11 mouse cellular contexts compared by ENCODE assay signal in genomic region chr9:45944506-45945400, GRCm38 (mm10). TPM values are rescaled to one million over a fixed set of nuclear protein-coding genes. Genes with fewer than 3 reads are reported as not detected.
DNase-seq lines count a peak whose midpoint lies in the region; ATAC-seq and TF ChIP-seq lines count a peak whose summit lies in the region.
"Had no signal": no experiment of that assay in that cellular context is flagged by ENCODE, and none has a peak within 500 bp of the region (broad histone marks: within the 10 kb centered on the region; RNA-seq: fewer than 3 reads in every experiment).

No protein-coding gene starts in this region.

- no peak overlapping the region for H3K4me3 ChIP-seq in intestine, embryonic 15.5 days (replicated peaks)
- no peak overlapping the region for H3K4me3 ChIP-seq in intestine, embryonic 16.5 days (ENCODE audit: low read length)
- H3K4me3 ChIP-seq in forebrain, postnatal 0 days (ENCODE audit: low read depth, low read length): no peak overlapping the region
- H3K4me3 ChIP-seq: kidney, embryonic 15.5 days had no signal

- 80% methylated on average over 13 of the region's 13 CpGs for WGBS in intestine, embryonic 15.5 days
- whole genome bisulfite sequencing in intestine, embryonic 16.5 days: 79% methylated on average over 13 of the region's 13 CpGs
- WGBS in forebrain, postnatal 0 days: 92% methylated on average over 13 of the region's 13 CpGs

- H3K4me2 ChIP-seq in intestine, embryonic 15.5 days (replicated peaks): no peak overlapping the region
- H3K4me2 ChIP-seq in intestine, embryonic 16.5 days (ENCODE audit: low read depth, low read length): no peak overlapping the region
- no peak overlapping the region for H3K4me2 ChIP-seq in forebrain, postnatal 0 days (ENCODE audit: low read depth)
- H3K4me2 ChIP-seq: kidney, embryonic 15.5 days had no signal

- H3K27me3 ChIP-seq in intestine, embryonic 15.5 days (replicated peaks): no peaks in the 10 kb centered on the region
- no peaks in the 10 kb centered on the region for H3K27me3 ChIP-seq in intestine, embryonic 16.5 days (replicated peaks; ENCODE audit: control insufficient read depth, insufficient read depth, low read length)
- no peaks in the 10 kb centered on the region for H3K27me3 ChIP-seq in forebrain, postnatal 0 days (ENCODE audit: insufficient read depth, low read length)
- H3K27me3 ChIP-seq: kidney, embryonic 15.5 days had no signal

- 0 out of 2 replicates have a peak, but pooled peaks have one; percentile 32 for ATAC-seq in intestine, embryonic 15.5 days
- no peak for ATAC-seq in intestine, embryonic 16.5 days
- no peak for ATAC-seq in forebrain, postnatal 0 days

- no peak overlapping the region for H3K27ac ChIP-seq in intestine, embryonic 15.5 days
- H3K27ac ChIP-seq in intestine, embryonic 16.5 days (ENCODE audit: low read length): no peak overlapping the region
- H3K27ac ChIP-seq in forebrain, postnatal 0 days (ENCODE audit: low read depth, low read length): no peak overlapping the region
- H3K27ac ChIP-seq: kidney, embryonic 15.5 days had no signal

- no peaks in the 10 kb centered on the region for H3K9me3 ChIP-seq in intestine, embryonic 15.5 days
- H3K9me3 ChIP-seq in intestine, embryonic 16.5 days (ENCODE audit: control insufficient read depth, low read length): no peaks in the 10 kb centered on the region
- H3K9me3 ChIP-seq in forebrain, postnatal 0 days (ENCODE audit: low read length): no peaks in the 10 kb centered on the region
- H3K9me3 ChIP-seq: kidney, embryonic 15.5 days had no signal

- DNase-seq in cerebellum, adult 9-11 months: peak; percentile 79
- peak; percentile 92 to 93 for DNase-seq in natural killer cell, adult 2 months (ENCODE audit: low spot score in 2 of 2)
- DNase-seq in thymus, postnatal 25 days: peak; percentile 83
- no peak for DNase-seq in forebrain, postnatal 0 days
- no peak for DNase-seq in neural tube, embryonic 10.5 days (ENCODE audit: extremely low spot score, low spot score)
- no peak for DNase-seq in frontal cortex, postnatal 10 days (ENCODE audit: low spot score in 2 of 2)
- DNase-seq: heart, postnatal 10 days; lung, postnatal 10 days had no signal

- no peaks in the 10 kb centered on the region for H3K4me1 ChIP-seq in intestine, embryonic 15.5 days (replicated peaks)
- 0 out of 2 replicates have a peak, but pooled peaks cover 2% of the 10 kb centered on the region for H3K4me1 ChIP-seq in intestine, embryonic 16.5 days (ENCODE audit: control insufficient read depth, insufficient read depth, low read length)
- H3K4me1 ChIP-seq in forebrain, postnatal 0 days (ENCODE audit: insufficient read depth): no peaks in the 10 kb centered on the region
- H3K4me1 ChIP-seq: kidney, embryonic 15.5 days had no signal

- H3K36me3 ChIP-seq in intestine, embryonic 15.5 days: peaks cover 41% of the 10 kb centered on the region
- peaks cover 40% of the 10 kb centered on the region for H3K36me3 ChIP-seq in intestine, embryonic 16.5 days (ENCODE audit: control insufficient read depth, insufficient read depth, low read length)
- peaks cover 82% of the 10 kb centered on the region for H3K36me3 ChIP-seq in forebrain, postnatal 0 days (ENCODE audit: insufficient read depth)

- no peak overlapping the region for H3K9ac ChIP-seq in intestine, embryonic 15.5 days
- no peak overlapping the region for H3K9ac ChIP-seq in intestine, embryonic 16.5 days (ENCODE audit: low read depth, low read length)
- H3K9ac ChIP-seq in forebrain, postnatal 0 days: no peak overlapping the region
- H3K9ac ChIP-seq: kidney, embryonic 15.5 days had no signal

- no peak for TF ChIP-seq CTCF in forebrain, postnatal 0 days (IDR thresholded peaks at IDR 0.05; ENCODE audit: low read depth)

RNA-seq across cellular contexts. Expression of gene Tagln, which starts 8.9 kb away (rescaled TPM):
- 304 and 345 TPM in 2 replicates for polyA plus RNA-seq in intestine, embryonic 15.5 days (2015; fragmentation: Nextera tagmentation; extraction: Ambion mirVana)
- 390 and 404 TPM in 2 replicates for polyA plus RNA-seq in intestine, embryonic 16.5 days (2015; fragmentation: Nextera tagmentation; extraction: Ambion mirVana)
- total RNA-seq in forebrain, postnatal 0 days (2014; rRNA removed): 5.6 and 7.7 TPM in 2 replicates
- polyA plus RNA-seq in forebrain, postnatal 0 days (2015; fragmentation: Nextera tagmentation; extraction: Ambion mirVana): 3.5 and 3.7 TPM in 2 replicates

RNA-seq across cellular contexts. Expression of gene Sidt2, which starts 10.3 kb away (rescaled TPM):
- 36.3 and 39.6 TPM in 2 replicates for polyA plus RNA-seq in intestine, embryonic 15.5 days (2015; fragmentation: Nextera tagmentation; extraction: Ambion mirVana)
- polyA plus RNA-seq in intestine, embryonic 16.5 days (2015; fragmentation: Nextera tagmentation; extraction: Ambion mirVana): 33.4 and 37.2 TPM in 2 replicates
- total RNA-seq in forebrain, postnatal 0 days (2014; rRNA removed): 65.6 and 77.5 TPM in 2 replicates
- 33.5 and 46.5 TPM in 2 replicates for polyA plus RNA-seq in forebrain, postnatal 0 days (2015; fragmentation: Nextera tagmentation; extraction: Ambion mirVana)

RNA-seq across cellular contexts. Expression of gene Rnf214, which starts 38.0 kb away (rescaled TPM):
- 36.2 and 36.9 TPM in 2 replicates for polyA plus RNA-seq in intestine, embryonic 15.5 days (2015; fragmentation: Nextera tagmentation; extraction: Ambion mirVana)
- polyA plus RNA-seq in intestine, embryonic 16.5 days (2015; fragmentation: Nextera tagmentation; extraction: Ambion mirVana): 35.2 and 36.0 TPM in 2 replicates
- 52.2 and 62.9 TPM in 2 replicates for total RNA-seq in forebrain, postnatal 0 days (2014; rRNA removed)
- polyA plus RNA-seq in forebrain, postnatal 0 days (2015; fragmentation: Nextera tagmentation; extraction: Ambion mirVana): 53.8 and 73.5 TPM in 2 replicates

RNA-seq across cellular contexts. Expression of gene Pcsk7, which starts 38.5 kb away (rescaled TPM):
- polyA plus RNA-seq in intestine, embryonic 15.5 days (2015; fragmentation: Nextera tagmentation; extraction: Ambion mirVana): 18.5 and 20.2 TPM in 2 replicates
- polyA plus RNA-seq in intestine, embryonic 16.5 days (2015; fragmentation: Nextera tagmentation; extraction: Ambion mirVana): 22.2 and 23.8 TPM in 2 replicates
- 32.5 and 33.8 TPM in 2 replicates for total RNA-seq in forebrain, postnatal 0 days (2014; rRNA removed)
- 13.7 and 16.1 TPM in 2 replicates for polyA plus RNA-seq in forebrain, postnatal 0 days (2015; fragmentation: Nextera tagmentation; extraction: Ambion mirVana)

Comparison
In these comparisons a context has a peak if more than half of its experiments do, and no peak if none do; other contexts are left out.
1. DNase-seq: peak in cerebellum, adult 9-11 months (single experiment), natural killer cell, adult 2 months (2 of 2) and thymus, postnatal 25 days (single experiment); none in forebrain, postnatal 0 days (single experiment), neural tube, embryonic 10.5 days (single experiment) and frontal cortex, postnatal 10 days (0 of 2).
2. RNA of gene Tagln, which starts 8.9 kb away (polyA plus RNA-seq): 390 to 404 TPM in intestine, embryonic 16.5 days and 304 to 345 TPM in intestine, embryonic 15.5 days; 3.5 to 3.7 TPM in forebrain, postnatal 0 days; every median in the first group is over 10 times any median in the second.